Mouse (Mus musculus) forebrain, embryonic 12.5 days (tissue): ENCODE results near the gene Hddc2. TPM values are rescaled to one million over a fixed set of nuclear protein-coding genes. Genes with fewer than 3 reads are reported as not detected.
"Not testable (repeated sequence)": the region's sequence is repeated elsewhere in the genome, so short reads cannot be mapped to it uniquely, and the experiment has no call there.

Experiments
- ATAC-seq: fragments of 200-750 bp; cut with Nextera tagmentation; 2 replicates; pipeline ENCODE4 v1.8.0; 2017; ENCODE audit warnings: moderate TSS enrichment; ENCODE audit not compliant: low FRiP score
- H3K27ac ChIP-seq: fragments of 300-500 bp; sonication (generic); 2 replicates; pipeline ENCODE4 v1.5.1; 2016; ENCODE audit warnings: mild to moderate bottlenecking
- H3K27me3 ChIP-seq: fragments of 300-500 bp; sonication (generic); 2 replicates; pipeline ENCODE4 v1.6.1; 2016; ENCODE audit warnings: mild to moderate bottlenecking
- H3K36me3 ChIP-seq: fragments of 300-500 bp; sonication (generic); replicated peaks from 2 replicates; pipeline ENCODE4 v1.6.1; 2016; ENCODE audit warnings: mild to moderate bottlenecking
- H3K4me1 ChIP-seq: fragments of 300-500 bp; sonication (generic); 2 replicates; pipeline ENCODE4 v1.6.1; 2016
- H3K4me2 ChIP-seq: fragments of 300-500 bp; sonication (generic); 2 replicates; pipeline ENCODE4 v1.6.1; 2016; ENCODE audit warnings: mild to moderate bottlenecking, moderate library complexity
- H3K4me3 ChIP-seq: fragments of 300-500 bp; sonication (generic); replicated peaks from 2 replicates; pipeline ENCODE4 v1.5.1; 2016; ENCODE audit warnings: mild to moderate bottlenecking
- H3K9ac ChIP-seq: fragments of 300-500 bp; sonication (generic); 2 replicates; pipeline ENCODE4 v1.6.1; 2016; ENCODE audit warnings: mild to moderate bottlenecking
- H3K9me3 ChIP-seq: fragments of 300-500 bp; sonication (generic); 2 replicates; pipeline ENCODE4 v1.6.1; 2016
- WGBS: fragments of 180-500 bp; shearing (Covaris S2); methylation state at CpG from one replicate; pipeline ENCODE4 v1.1.7; 2016; 5-methylcytosine and 5-hydroxymethylcytosine counted together
- polyA plus RNA-seq: library from polyadenylated mRNA; unstranded; fragments of >200 nt; fragmentation: Nextera tagmentation; extraction: Ambion mirVana; gene quantifications from 2 replicates; pipeline ENCODE4 v1.2.1, GENCODE M21; 2016

The Hddc2 gene
- polyA plus RNA-seq, 1 experiment from 2014 or later = 62.6 TPM

- not testable (repeated sequence) for H3K4me3 ChIP-seq, H3K36me3 ChIP-seq, H3K4me1 ChIP-seq, H3K4me2 ChIP-seq, ATAC-seq, H3K9ac ChIP-seq, H3K27me3 ChIP-seq, H3K9me3 ChIP-seq, H3K27ac ChIP-seq
- WGBS = 17% methylated on average over 4 of the region's 5 CpGs
These were observed 57.0 kb downstream of the Hddc2 start for GRCm38 (mm10) chr10:31370200-31370599.

Other genes with a start within 250 kb of the Hddc2 start
- 14.8 and 16.6 TPM in 2 replicates for gene Tpd52l1, start 132.6 kb downstream of the Hddc2 start, polyA plus RNA-seq